ENCODE assay signal across 15 mouse cellular contexts in the genomic region with DNA sequence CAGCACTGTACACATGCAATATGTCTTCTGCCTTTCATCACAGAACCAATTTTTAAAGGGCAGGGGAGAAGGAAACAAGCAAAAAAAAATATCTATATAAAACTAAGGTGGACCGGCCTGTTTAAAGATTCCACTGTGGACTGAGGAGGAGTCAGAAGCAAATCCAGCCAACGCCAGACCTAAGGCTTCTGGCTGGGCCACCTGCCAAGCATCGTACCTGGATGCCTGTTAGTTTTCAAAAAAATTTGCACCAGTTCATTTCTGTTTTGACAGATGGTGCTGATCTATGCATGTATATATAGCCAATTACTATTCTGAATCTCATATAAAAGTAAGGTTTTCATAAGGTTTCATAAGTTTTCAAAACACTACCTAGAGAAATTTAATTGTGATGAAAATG.
"Had no signal": no experiment of that assay in that cellular context is flagged by ENCODE, and none has a peak within 500 bp of the region (broad histone marks: within the 10 kb centered on the region; RNA-seq: fewer than 3 reads in every experiment).

No protein-coding gene starts in this region.

- H3K27me3 ChIP-seq: kidney, embryonic 15.5 days; limb, embryonic 13.5 days; midbrain, embryonic 15.5 days; neural tube, embryonic 13.5 days; stomach, embryonic 15.5 days had no signal

- ATAC-seq: lung, postnatal 0 days; midbrain, embryonic 15.5 days had no signal

- H3K4me1 ChIP-seq: kidney, embryonic 15.5 days; limb, embryonic 13.5 days; midbrain, embryonic 15.5 days; neural tube, embryonic 13.5 days; stomach, embryonic 15.5 days had no signal

- DNase-seq: kidney, adult 2 months; kidney, postnatal 14 days; left cerebral cortex, postnatal 4 days; lung, adult 2 months; lung, postnatal 36 days; retina, postnatal 1 day; right cerebral cortex, postnatal 4 days; thymus, postnatal 14 days had no signal

- H3K36me3 ChIP-seq: kidney, embryonic 15.5 days; limb, embryonic 13.5 days; midbrain, embryonic 15.5 days; neural tube, embryonic 13.5 days; stomach, embryonic 15.5 days had no signal

- H3K4me3 ChIP-seq: kidney, embryonic 15.5 days; limb, embryonic 13.5 days; midbrain, embryonic 15.5 days; neural tube, embryonic 13.5 days; stomach, embryonic 15.5 days had no signal

- H3K27ac ChIP-seq: kidney, embryonic 15.5 days; limb, embryonic 13.5 days; liver, embryonic 14.5 days; midbrain, embryonic 15.5 days; neural tube, embryonic 13.5 days; stomach, embryonic 15.5 days had no signal
